15 mouse cellular contexts compared by ENCODE assay signal in the genomic region with DNA sequence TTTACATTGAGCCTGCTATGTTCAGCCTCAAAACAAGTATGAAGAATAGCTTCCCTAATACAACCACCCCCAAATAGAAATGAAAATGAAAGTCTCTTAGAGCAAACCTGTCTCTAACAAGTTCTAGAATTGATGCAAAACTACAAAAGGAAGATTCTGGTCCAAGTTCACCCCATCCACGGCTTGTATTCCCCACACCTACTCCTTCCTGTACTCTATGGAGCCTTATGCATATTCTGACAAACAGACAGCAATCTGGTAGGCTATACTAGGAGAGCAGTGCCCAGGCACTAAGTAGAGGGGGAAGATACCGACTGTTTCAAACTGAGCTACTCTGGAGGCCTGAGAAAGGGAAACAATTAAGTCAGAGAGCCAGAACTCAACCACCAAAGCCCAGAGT. TPM values are rescaled to one million over a fixed set of nuclear protein-coding genes. Genes with fewer than 3 reads are reported as not detected.
DNase-seq lines count a peak whose midpoint lies in the region; ATAC-seq and TF ChIP-seq lines count a peak whose summit lies in the region.
"Had no signal": no experiment of that assay in that cellular context is flagged by ENCODE, and none has a peak within 500 bp of the region (broad histone marks: within the 10 kb centered on the region; RNA-seq: fewer than 3 reads in every experiment).

No protein-coding gene starts in this region.

- H3K4me3 ChIP-seq in heart, embryonic 15.5 days: no peak overlapping the region
- no peak overlapping the region for H3K4me3 ChIP-seq in heart, embryonic 12.5 days
- peak overlapping the region; percentile 73 for H3K4me3 ChIP-seq in megakaryocyte, embryonic 14.5 days (replicated peaks)
- peak overlapping the region; percentile 10; the same call in 1 of the 2 replicates for H3K4me3 ChIP-seq in bone marrow macrophage, adult 2 months (ENCODE audit: insufficient read depth, low read length)
- no peak overlapping the region for H3K4me3 ChIP-seq in myocyte
- H3K4me3 ChIP-seq: forebrain, embryonic 10.5 days; liver, embryonic 13.5 days had no signal

- H3K4me1 ChIP-seq in heart, embryonic 15.5 days (replicated peaks): peaks cover 27% of the 10 kb centered on the region
- peaks cover 24% of the 10 kb centered on the region for H3K4me1 ChIP-seq in heart, embryonic 12.5 days (replicated peaks)
- H3K4me1 ChIP-seq in megakaryocyte, embryonic 14.5 days: peaks cover 32% of the 10 kb centered on the region
- H3K4me1 ChIP-seq in bone marrow macrophage, adult 2 months (ENCODE audit: control insufficient read depth, insufficient read depth, low read length): peaks cover 21% of the 10 kb centered on the region

- H3K36me3 ChIP-seq in heart, embryonic 15.5 days: peaks cover 3% of the 10 kb centered on the region; the same call in 1 of the 2 replicates
- peaks cover 5% of the 10 kb centered on the region; the same call in 1 of the 2 replicates for H3K36me3 ChIP-seq in heart, embryonic 12.5 days
- H3K36me3 ChIP-seq in megakaryocyte, embryonic 14.5 days (replicated peaks; ENCODE audit: low read length): peaks cover 12% of the 10 kb centered on the region
- H3K36me3 ChIP-seq in myocyte (ENCODE audit: control insufficient read depth, insufficient read depth): no peaks in the 10 kb centered on the region

- TF ChIP-seq CTCF in bone marrow macrophage, adult 2 months (IDR thresholded peaks at IDR 0.05; ENCODE audit: low read depth, low read length): no peak

- no peak for ATAC-seq in heart, embryonic 15.5 days (replicated peaks; ENCODE audit: insufficient number of reproducible peaks, insufficient read depth, low FRiP score, low read depth)
- ATAC-seq in heart, embryonic 12.5 days (ENCODE audit: insufficient number of reproducible peaks, low FRiP score): no peak
- ATAC-seq in megakaryocyte, adult 5-6 weeks (ENCODE audit: poor library complexity, severe bottlenecking): no peak

- WGBS in heart, embryonic 15.5 days: 39% methylated on average over 2 of the region's 2 CpGs
- 42% methylated on average over 2 of the region's 2 CpGs for WGBS in heart, embryonic 12.5 days

- peaks cover 40% of the 10 kb centered on the region for H3K79me2 ChIP-seq in myocyte (ENCODE audit: control insufficient read depth, insufficient read depth)

- no peak overlapping the region for H3ac ChIP-seq in myocyte (ENCODE audit: control insufficient read depth, insufficient read length)

- H3K9ac ChIP-seq in heart, embryonic 15.5 days: no peak overlapping the region
- no peak overlapping the region for H3K9ac ChIP-seq in heart, embryonic 12.5 days
- H3K9ac ChIP-seq: liver, embryonic 13.5 days had no signal

- H3K9me3 ChIP-seq in heart, embryonic 15.5 days (replicated peaks): no peaks in the 10 kb centered on the region
- H3K9me3 ChIP-seq in heart, embryonic 12.5 days (replicated peaks): no peaks in the 10 kb centered on the region
- H3K9me3 ChIP-seq in megakaryocyte, embryonic 14.5 days: no peaks in the 10 kb centered on the region
- H3K9me3 ChIP-seq: liver, embryonic 13.5 days had no signal

- no peak for TF ChIP-seq POLR2A in bone marrow macrophage, adult 2 months (IDR thresholded peaks at IDR 0.05; ENCODE audit: borderline replicate concordance, low read depth, low read length)
- no peak for TF ChIP-seq POLR2A in myocyte (IDR thresholded peaks at IDR 0.05; ENCODE audit: insufficient read length, low read depth)

- H3K27me3 ChIP-seq in heart, embryonic 15.5 days: no peaks in the 10 kb centered on the region
- H3K27me3 ChIP-seq in heart, embryonic 12.5 days (replicated peaks): no peaks in the 10 kb centered on the region
- H3K27me3 ChIP-seq in megakaryocyte, embryonic 14.5 days (replicated peaks): no peaks in the 10 kb centered on the region
- no peaks in the 10 kb centered on the region for H3K27me3 ChIP-seq in myocyte (ENCODE audit: control insufficient read depth, insufficient read depth, insufficient read length)
- H3K27me3 ChIP-seq: liver, embryonic 13.5 days had no signal

- no peak for DNase-seq in embryo, embryonic 10 days (ENCODE audit: low spot score)
- DNase-seq in cerebellum, adult 11 months: no peak
- DNase-seq: adrenal gland, postnatal 36 days; cerebellum, adult 2 months; heart, postnatal 36 days; kidney, postnatal 10 days; liver, embryonic 13.5 days; lung, postnatal 4 days had no signal

- H3K4me2 ChIP-seq in heart, embryonic 15.5 days: no peak overlapping the region
- H3K4me2 ChIP-seq in heart, embryonic 12.5 days: no peak overlapping the region
- peak overlapping the region; percentile 10 for H3K4me2 ChIP-seq in myocyte (ENCODE audit: low read depth)
- H3K4me2 ChIP-seq: liver, embryonic 13.5 days had no signal

- H3K27ac ChIP-seq in heart, embryonic 15.5 days: peak overlapping the region; percentile 26; the same call in 1 of the 2 replicates
- H3K27ac ChIP-seq in heart, embryonic 12.5 days (ENCODE audit: poor library complexity, severe bottlenecking): no peak overlapping the region
- no peak overlapping the region for H3K27ac ChIP-seq in bone marrow macrophage, adult 2 months (ENCODE audit: insufficient read depth, low read depth, low read length)
- H3K27ac ChIP-seq: forebrain, embryonic 10.5 days; liver, embryonic 13.5 days had no signal

TF ChIP-seq in myocyte, 11 proteins besides CTCF, POLR2A, EP300 and RAD21:
- no peak for TF ChIP-seq SRF (IDR thresholded peaks at IDR 0.05; ENCODE audit: control insufficient read depth, insufficient read length, low read depth)
- TF ChIP-seq MYOG (IDR thresholded peaks at IDR 0.05; ENCODE audit: control insufficient read depth in 1 of 3, insufficient read depth in 1 of 3, insufficient read length in 2 of 3, low read depth in 2 of 3): no peak
- TF ChIP-seq MAX (IDR thresholded peaks at IDR 0.05; ENCODE audit: low read depth): no peak
- no peak for TF ChIP-seq USF1 (IDR thresholded peaks at IDR 0.05; ENCODE audit: low read depth)
- no peak for TF ChIP-seq CEBPB (IDR thresholded peaks at IDR 0.05; ENCODE audit: insufficient read depth, poor library complexity, severe bottlenecking)

RNA-seq across cellular contexts. Expression of a gene that starts 23.6 kb away (rescaled TPM):
- 22.5 and 25.2 TPM in 2 replicates for polyA plus RNA-seq in heart, embryonic 15.5 days (2015; fragmentation: Nextera tagmentation; extraction: Ambion mirVana)
- polyA plus RNA-seq in heart, embryonic 12.5 days (2016; fragmentation: Nextera tagmentation; extraction: Ambion mirVana): 39.5 and 42.8 TPM in 2 replicates
- 1.2 and 3.5 TPM in 2 replicates for polyA plus RNA-seq in megakaryocyte, embryonic 14.5 days (2012; ENCODE audit: insufficient read depth, low replicate concordance)
- 17.7 and 18.4 TPM in 2 replicates for total RNA-seq in megakaryocyte, adult 5-6 weeks (2015)
- total RNA-seq in megakaryocyte, adult 5-6 weeks (2017): 21.2 and 24.9 TPM in 2 replicates
- polyA plus RNA-seq in bone marrow macrophage, adult 2 months (2012; ENCODE audit: insufficient read depth, insufficient read length, missing spikeins): 29.9 and 40.3 TPM in 2 replicates
- 16.5 TPM for polyA plus RNA-seq in myocyte (2012; fragmentation: generic; extraction: Trizol)

Comparison
In these comparisons a context has a peak if more than half of its experiments do, and no peak if none do; other contexts are left out.
1. H3K4me3 ChIP-seq: peak in megakaryocyte, embryonic 14.5 days (single experiment) and bone marrow macrophage, adult 2 months (single experiment); none in heart, embryonic 15.5 days (single experiment), heart, embryonic 12.5 days (single experiment) and myocyte (single experiment).